21 mouse cellular contexts compared by ENCODE assay signal in the genomic region with DNA sequence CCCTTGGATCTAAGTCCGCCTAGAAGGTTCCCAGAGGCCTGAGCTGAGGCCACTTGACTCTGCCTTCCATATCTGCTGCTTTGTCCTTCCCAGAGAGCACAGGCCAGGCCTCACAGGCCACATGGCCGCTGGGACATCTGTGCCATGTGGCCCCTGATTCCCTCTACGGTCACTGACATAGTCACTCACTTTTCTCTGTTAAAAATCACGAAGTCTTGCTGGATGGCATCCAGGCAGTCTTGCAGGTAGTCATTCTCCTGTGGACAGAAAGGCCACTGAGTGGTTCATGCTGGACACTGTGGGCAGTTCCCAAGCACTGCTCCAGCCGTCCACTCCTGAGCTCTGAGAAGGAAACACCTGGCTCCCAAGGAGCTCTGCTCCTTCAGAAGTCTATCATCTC. TPM values are rescaled to one million over a fixed set of nuclear protein-coding genes. Genes with fewer than 3 reads are reported as not detected.
DNase-seq lines count a peak whose midpoint lies in the region; ATAC-seq lines count a peak whose summit lies in the region.
"Had no signal": no experiment of that assay in that cellular context is flagged by ENCODE, and none has a peak within 500 bp of the region (broad histone marks: within the 10 kb centered on the region; RNA-seq: fewer than 3 reads in every experiment).

No protein-coding gene starts in this region.

- H3K4me1 ChIP-seq in hindbrain, embryonic 13.5 days (replicated peaks) = peaks cover 9% of the 10 kb centered on the region; the same call in 1 of the 2 replicates
- no peaks in the 10 kb centered on the region for H3K4me1 ChIP-seq in hindbrain, embryonic 11.5 days (replicated peaks; ENCODE audit: control insufficient read depth, insufficient read depth, low read length)
- H3K4me1 ChIP-seq: forebrain, embryonic 15.5 days; hindbrain, embryonic 15.5 days had no signal

- no peak overlapping the region for H3K9ac ChIP-seq in hindbrain, embryonic 13.5 days
- H3K9ac ChIP-seq in hindbrain, embryonic 11.5 days (ENCODE audit: low read depth, low read length) = no peak overlapping the region
- H3K9ac ChIP-seq: embryonic facial prominence, embryonic 13.5 days; forebrain, embryonic 15.5 days; heart, embryonic 13.5 days; hindbrain, embryonic 15.5 days had no signal

- no peak overlapping the region for H3K4me3 ChIP-seq in hindbrain, embryonic 13.5 days
- no peak overlapping the region for H3K4me3 ChIP-seq in hindbrain, embryonic 11.5 days (ENCODE audit: low read depth, low read length)
- H3K4me3 ChIP-seq: embryonic facial prominence, embryonic 13.5 days; forebrain, embryonic 15.5 days; heart, embryonic 13.5 days; hindbrain, embryonic 15.5 days had no signal

- no peak overlapping the region for H3K4me2 ChIP-seq in hindbrain, embryonic 13.5 days
- no peak overlapping the region for H3K4me2 ChIP-seq in hindbrain, embryonic 11.5 days (replicated peaks; ENCODE audit: low read depth, low read length)
- H3K4me2 ChIP-seq: embryonic facial prominence, embryonic 13.5 days; forebrain, embryonic 15.5 days; heart, embryonic 13.5 days; hindbrain, embryonic 15.5 days had no signal

- no peak for ATAC-seq in hindbrain, embryonic 13.5 days (ENCODE audit: low FRiP score)
- ATAC-seq in hindbrain, embryonic 11.5 days (ENCODE audit: low FRiP score) = no peak
- ATAC-seq in erythroblast, adult 5-6 weeks (replicated peaks; ENCODE audit: low FRiP score, poor library complexity, severe bottlenecking) = no peak
- ATAC-seq: forebrain, embryonic 15.5 days; inflammation-experienced regulatory T-cells, adult 6 months; intestine, postnatal 0 days had no signal

- no peaks in the 10 kb centered on the region for H3K27me3 ChIP-seq in hindbrain, embryonic 13.5 days
- no peaks in the 10 kb centered on the region for H3K27me3 ChIP-seq in hindbrain, embryonic 11.5 days (ENCODE audit: control insufficient read depth, insufficient read depth, low read length)
- H3K27me3 ChIP-seq: embryonic facial prominence, embryonic 13.5 days; forebrain, embryonic 15.5 days; hindbrain, embryonic 15.5 days had no signal

- 0 out of 2 replicates have a peak overlapping the region, but pooled peaks have one; percentile 8 for H3K27ac ChIP-seq in hindbrain, embryonic 13.5 days
- H3K27ac ChIP-seq in hindbrain, embryonic 11.5 days (ENCODE audit: low read depth, low read length) = no peak overlapping the region
- H3K27ac ChIP-seq: embryonic facial prominence, embryonic 13.5 days; forebrain, embryonic 15.5 days; heart, embryonic 13.5 days; hindbrain, embryonic 15.5 days had no signal

- H3K9me3 ChIP-seq in hindbrain, embryonic 13.5 days = no peaks in the 10 kb centered on the region
- no peaks in the 10 kb centered on the region for H3K9me3 ChIP-seq in hindbrain, embryonic 11.5 days (ENCODE audit: control insufficient read depth, low read length)
- H3K9me3 ChIP-seq: embryonic facial prominence, embryonic 13.5 days; forebrain, embryonic 15.5 days; heart, embryonic 13.5 days; hindbrain, embryonic 15.5 days had no signal

- 86% methylated on average over 5 of the region's 5 CpGs for WGBS in hindbrain, embryonic 13.5 days
- 81% methylated on average over 5 of the region's 5 CpGs for WGBS in hindbrain, embryonic 11.5 days

- H3K36me3 ChIP-seq in hindbrain, embryonic 13.5 days = peaks cover 27% of the 10 kb centered on the region
- H3K36me3 ChIP-seq in hindbrain, embryonic 11.5 days (ENCODE audit: control insufficient read depth, insufficient read depth, low read length) = no peaks in the 10 kb centered on the region
- H3K36me3 ChIP-seq: embryonic facial prominence, embryonic 13.5 days; forebrain, embryonic 15.5 days; heart, embryonic 13.5 days had no signal

- peak; percentile 25 to 26 for DNase-seq in cerebellum, adult 18-20 months
- no peak for DNase-seq in cerebellum, postnatal 4 days (ENCODE audit: low spot score in 2 of 2)
- DNase-seq in hindbrain, embryonic 11.5 days (ENCODE audit: low spot score) = no peak
- DNase-seq in cerebellum, adult 8-10 months = peak; percentile 35
- peak; percentile 32 to 48 for DNase-seq in cerebellum, postnatal 10 days
- DNase-seq in adrenal gland, postnatal 4 days (ENCODE audit: low spot score in 2 of 2) = no peak
- DNase-seq: adrenal gland, postnatal 10 days; gastrocnemius, postnatal 36 days; heart, adult 11 months; heart, postnatal 4 days; kidney, adult 8-10 months had no signal

RNA-seq across cellular contexts. Expression of a gene that starts 19.3 kb away (rescaled TPM):
- polyA plus RNA-seq in hindbrain, embryonic 13.5 days (2015; fragmentation: Nextera tagmentation; extraction: Ambion mirVana) = 265 and 280 TPM in 2 replicates
- 231 and 251 TPM in 2 replicates for polyA plus RNA-seq in hindbrain, embryonic 11.5 days (2014; fragmentation: Nextera tagmentation; extraction: Ambion mirVana)
- total RNA-seq in erythroblast, adult 5-6 weeks (2015; ENCODE audit: low replicate concordance) = not detected in 2 replicates
- total RNA-seq in erythroblast, adult 5-6 weeks (2017; ENCODE audit: low replicate concordance) = not detected in 2 replicates
- 1 to 10 TPM; 5.9 to 6.1 TPM for total RNA-seq in adrenal gland, postnatal 4 days (2021)
- total RNA-seq: MEL had no signal
- polyA plus RNA-seq: C2C12 had no signal

Comparison
In these comparisons a context has a peak if more than half of its experiments do, and no peak if none do; other contexts are left out.
1. DNase-seq: peak in cerebellum, adult 18-20 months (2 of 2), cerebellum, adult 8-10 months (single experiment) and cerebellum, postnatal 10 days (2 of 2); none in cerebellum, postnatal 4 days (0 of 2), hindbrain, embryonic 11.5 days (single experiment) and adrenal gland, postnatal 4 days (0 of 2).
2. RNA of a gene that starts 19.3 kb away (total RNA-seq): 5.9 to 6.1 TPM in adrenal gland, postnatal 4 days; not detected in erythroblast, adult 5-6 weeks; every median in the first group is over 4 times any median in the second.